Mouse (Mus musculus): ENCODE data around the gene Fam78a. TPM values are rescaled to one million over a fixed set of nuclear protein-coding genes. Genes with fewer than 3 reads are reported as not detected.

The Fam78a gene
- polyA plus RNA-seq, 1 experiment from 2014 or later, result 1.5 TPM

GRCm38 (mm10) chr2:32061722-32062505 lies 22.7 kb downstream of the Fam78a start:
- no peak overlapping the region for H3K4me3 ChIP-seq
- H3K9me3 ChIP-seq, result no peaks in the 10 kb centered on the region
- 81% methylated on average over 12 of the region's 12 CpGs for WGBS
- no peak overlapping the region for H3K27ac ChIP-seq
- peaks cover 20% of the 10 kb centered on the region; the same call in 1 of the 2 replicates for H3K4me1 ChIP-seq
- no peaks in the 10 kb centered on the region for H3K36me3 ChIP-seq (replicated peaks)
- 0 out of 2 replicates have a peak, but pooled peaks cover 1% of the 10 kb centered on the region for H3K27me3 ChIP-seq (ENCODE audit: poor library complexity, severe bottlenecking)
- no peak for DNase-seq (ENCODE audit: extremely low spot score, low spot score)

- no peak overlapping the region for H3K4me3 ChIP-seq
- no peak overlapping the region for H3K27ac ChIP-seq
- H3K4me1 ChIP-seq, result peaks cover 20% of the 10 kb centered on the region; the same call in 1 of the 2 replicates
- WGBS, result 78% methylated on average over 2 of the region's 2 CpGs
- DNase-seq (ENCODE audit: extremely low spot score, low spot score), result no peak
- no peaks in the 10 kb centered on the region for H3K9me3 ChIP-seq
- H3K36me3 ChIP-seq (replicated peaks), result no peaks in the 10 kb centered on the region
- H3K27me3 ChIP-seq (ENCODE audit: poor library complexity, severe bottlenecking), result no peaks in the 10 kb centered on the region
These were observed 23.5 kb downstream of the Fam78a start for GRCm38 (mm10) chr2:32061189-32061588.

GRCm38 (mm10) chr2:32060228-32060805 lies 24.3 kb downstream of the Fam78a start:
- no peak overlapping the region for H3K27ac ChIP-seq
- no peak for DNase-seq (ENCODE audit: extremely low spot score, low spot score)
- H3K36me3 ChIP-seq (replicated peaks), result no peaks in the 10 kb centered on the region
- no peak overlapping the region for H3K4me3 ChIP-seq
- no peaks in the 10 kb centered on the region for H3K27me3 ChIP-seq (ENCODE audit: poor library complexity, severe bottlenecking)
- H3K4me1 ChIP-seq, result peaks cover 25% of the 10 kb centered on the region
- 81% methylated on average over 6 of the region's 6 CpGs for WGBS
- no peaks in the 10 kb centered on the region for H3K9me3 ChIP-seq

- H3K4me1 ChIP-seq, result peaks cover 29% of the 10 kb centered on the region
- WGBS, result 80% methylated on average over 6 of the region's 6 CpGs
- H3K27ac ChIP-seq, result no peak overlapping the region
- DNase-seq (ENCODE audit: extremely low spot score, low spot score), result no peak
- H3K4me3 ChIP-seq, result no peak overlapping the region
- no peaks in the 10 kb centered on the region for H3K9me3 ChIP-seq
- no peaks in the 10 kb centered on the region for H3K27me3 ChIP-seq (ENCODE audit: poor library complexity, severe bottlenecking)
- no peaks in the 10 kb centered on the region for H3K36me3 ChIP-seq (replicated peaks)
These were observed 25.0 kb downstream of the Fam78a start for GRCm38 (mm10) chr2:32059613-32060012.

- DNase-seq (ENCODE audit: extremely low spot score, low spot score), result no peak
- H3K4me1 ChIP-seq, result peaks cover 32% of the 10 kb centered on the region
- no peak overlapping the region for H3K4me3 ChIP-seq
- H3K27ac ChIP-seq, result no peak overlapping the region
- H3K36me3 ChIP-seq (replicated peaks), result peaks cover 2% of the 10 kb centered on the region
- no peaks in the 10 kb centered on the region for H3K27me3 ChIP-seq (ENCODE audit: poor library complexity, severe bottlenecking)
- H3K9me3 ChIP-seq, result no peaks in the 10 kb centered on the region
- WGBS, result 41% methylated on average over 5 of the region's 5 CpGs
These were observed 25.9 kb downstream of the Fam78a start for GRCm38 (mm10) chr2:32058716-32059115.

- Histone ChIP-seq H3K4me3 (no peak overlapping the region), H3K9me3 (no peaks in the 10 kb centered on the region), H3K27me3 (ENCODE audit: poor library complexity, severe bottlenecking) (no peaks in the 10 kb centered on the region), H3K4me1 (peaks cover 32% of the 10 kb centered on the region), H3K36me3 (replicated peaks) (peaks cover 7% of the 10 kb centered on the region), H3K27ac (no peak overlapping the region)
- WGBS, result 72% methylated on average over 9 of the region's 9 CpGs
- DNase-seq (ENCODE audit: extremely low spot score, low spot score), result no peak
These were observed 26.4 kb downstream of the Fam78a start for GRCm38 (mm10) chr2:32058241-32058640.

GRCm38 (mm10) chr2:32057794-32058193 lies 26.9 kb downstream of the Fam78a start:
- DNase-seq (ENCODE audit: extremely low spot score, low spot score), result no peak
- Histone ChIP-seq H3K27me3 (ENCODE audit: poor library complexity, severe bottlenecking) (no peaks in the 10 kb centered on the region), H3K36me3 (replicated peaks) (peaks cover 8% of the 10 kb centered on the region), H3K4me3 (no peak overlapping the region), H3K9me3 (no peaks in the 10 kb centered on the region), H3K27ac (no peak overlapping the region), H3K4me1 (peaks cover 32% of the 10 kb centered on the region)
- 81% methylated on average over 4 of the region's 4 CpGs for WGBS

- peaks cover 12% of the 10 kb centered on the region for H3K36me3 ChIP-seq (replicated peaks)
- H3K4me3 ChIP-seq, result no peak overlapping the region
- DNase-seq (ENCODE audit: extremely low spot score, low spot score), result no peak
- H3K27ac ChIP-seq, result no peak overlapping the region
- no peaks in the 10 kb centered on the region for H3K9me3 ChIP-seq
- H3K4me1 ChIP-seq, result peaks cover 32% of the 10 kb centered on the region
- no peaks in the 10 kb centered on the region for H3K27me3 ChIP-seq (ENCODE audit: poor library complexity, severe bottlenecking)
- 89% methylated on average over 2 of the region's 2 CpGs for WGBS
These were observed 27.3 kb downstream of the Fam78a start for GRCm38 (mm10) chr2:32057360-32057759.

- Histone ChIP-seq H3K36me3 (replicated peaks) (peaks cover 20% of the 10 kb centered on the region), H3K27ac (no peak overlapping the region), H3K27me3 (ENCODE audit: poor library complexity, severe bottlenecking) (no peaks in the 10 kb centered on the region), H3K4me3 (no peak overlapping the region), H3K4me1 (peaks cover 25% of the 10 kb centered on the region), H3K9me3 (no peaks in the 10 kb centered on the region)
- no peak for DNase-seq (ENCODE audit: extremely low spot score, low spot score)
- WGBS, result 88% methylated on average over 10 of the region's 10 CpGs
These were observed 28.1 kb downstream of the Fam78a start for GRCm38 (mm10) chr2:32056524-32056923.

- Histone ChIP-seq H3K36me3 (replicated peaks) (peaks cover 31% of the 10 kb centered on the region), H3K27me3 (ENCODE audit: poor library complexity, severe bottlenecking) (no peaks in the 10 kb centered on the region), H3K4me3 (no peak overlapping the region), H3K27ac (peak overlapping the region; percentile 25; the same call in 1 of the 2 replicates), H3K4me1 (peaks cover 17% of the 10 kb centered on the region), H3K9me3 (no peaks in the 10 kb centered on the region)
- DNase-seq (ENCODE audit: extremely low spot score, low spot score), result no peak
- 61% methylated on average over 7 of the region's 7 CpGs for WGBS
These were observed 29.2 kb downstream of the Fam78a start for GRCm38 (mm10) chr2:32055357-32055965.

- Histone ChIP-seq H3K27me3 (ENCODE audit: poor library complexity, severe bottlenecking) (no peaks in the 10 kb centered on the region), H3K27ac (no peak overlapping the region), H3K4me1 (peaks cover 15% of the 10 kb centered on the region), H3K36me3 (replicated peaks) (peaks cover 60% of the 10 kb centered on the region), H3K9me3 (no peaks in the 10 kb centered on the region), H3K4me3 (no peak overlapping the region)
- WGBS, result 93% methylated on average over 7 of the region's 7 CpGs
- no peak for DNase-seq (ENCODE audit: extremely low spot score, low spot score)
These were observed 32.2 kb downstream of the Fam78a start for GRCm38 (mm10) chr2:32052418-32052817.

GRCm38 (mm10) chr2:32051791-32052190 lies 32.9 kb downstream of the Fam78a start:
- H3K4me3 ChIP-seq, result no peak overlapping the region
- H3K27ac ChIP-seq, result no peak overlapping the region
- H3K9me3 ChIP-seq, result no peaks in the 10 kb centered on the region
- H3K27me3 ChIP-seq (ENCODE audit: poor library complexity, severe bottlenecking), result no peaks in the 10 kb centered on the region
- peaks cover 15% of the 10 kb centered on the region for H3K4me1 ChIP-seq
- WGBS, result 89% methylated on average over 8 of the region's 8 CpGs
- no peak for DNase-seq (ENCODE audit: extremely low spot score, low spot score)
- peaks cover 66% of the 10 kb centered on the region for H3K36me3 ChIP-seq (replicated peaks)

- Histone ChIP-seq H3K27me3 (ENCODE audit: poor library complexity, severe bottlenecking) (no peaks in the 10 kb centered on the region), H3K9me3 (no peaks in the 10 kb centered on the region), H3K4me3 (no peak overlapping the region), H3K4me1 (no peaks in the 10 kb centered on the region), H3K27ac (no peak overlapping the region), H3K36me3 (replicated peaks) (peaks cover 96% of the 10 kb centered on the region)
- WGBS, result 95% methylated on average over 10 of the region's 10 CpGs
- no peak for DNase-seq (ENCODE audit: extremely low spot score, low spot score)
These were observed 37.3 kb downstream of the Fam78a start for GRCm38 (mm10) chr2:32047323-32047722.
